Mouse (Mus musculus): ENCODE measurements around the gene Tmem50b.

DNA sequence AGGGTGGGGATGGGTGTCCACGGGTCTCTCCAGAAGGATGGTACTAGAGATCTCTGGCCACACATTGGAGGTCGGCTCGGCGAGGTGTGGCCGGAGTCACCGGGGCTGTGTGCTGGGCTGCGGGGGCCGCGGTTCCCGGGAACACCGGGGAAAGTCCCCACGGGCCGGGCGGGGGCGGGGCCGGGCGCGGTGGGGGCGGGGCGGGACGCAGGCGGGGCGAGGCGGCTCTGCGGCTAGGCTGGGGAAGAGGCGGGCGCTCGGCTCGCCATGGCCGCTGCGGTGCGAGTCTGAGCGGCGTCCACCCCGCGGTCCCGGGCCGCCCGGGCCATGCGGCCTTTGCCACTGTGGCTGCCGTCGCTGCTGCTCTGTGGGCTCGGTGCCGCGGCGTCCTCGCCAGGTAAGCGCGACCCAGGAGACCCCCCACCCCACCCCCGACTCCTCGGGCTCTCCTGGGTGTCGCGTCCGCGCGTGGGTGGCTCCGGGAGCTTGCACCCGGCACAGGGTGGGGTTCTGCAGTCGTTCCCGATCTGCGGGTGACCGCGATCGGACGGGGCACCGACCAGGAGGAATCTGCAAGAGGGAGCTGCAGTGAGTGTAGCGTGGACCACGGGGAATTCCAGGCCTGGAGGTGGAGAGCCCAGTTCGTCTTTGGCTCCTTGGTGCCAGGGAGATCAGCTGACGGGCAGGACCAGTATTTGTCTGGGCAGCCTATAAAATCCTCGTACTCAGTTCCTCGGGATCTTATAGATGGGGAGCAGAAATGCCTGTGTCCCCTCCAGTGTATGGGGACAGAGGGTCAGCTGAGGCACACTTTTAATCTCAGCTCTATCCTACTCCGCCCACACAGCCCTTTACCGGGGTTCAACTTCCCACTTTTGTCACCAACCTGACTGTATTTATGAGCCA is 50.5 kb downstream of the Tmem50b start, which contains the start of gene Ifngr2:
- TF ChIP-seq ZC3H11A (IDR thresholded peaks at IDR 0.05; ENCODE audit: borderline replicate concordance, low read depth, low read length): no peak
- TF ChIP-seq CHD2 (IDR thresholded peaks at IDR 0.05; ENCODE audit: low read depth, low read length): no peak
- TF ChIP-seq HCFC1 (IDR thresholded peaks at IDR 0.05; ENCODE audit: borderline replicate concordance, insufficient read depth, low read length): no peak
- no peak for TF ChIP-seq MAFK (IDR thresholded peaks at IDR 0.05; ENCODE audit: insufficient read depth, low read depth, low read length)
- TF ChIP-seq ZNF384 (IDR thresholded peaks at IDR 0.05; ENCODE audit: low read depth, low read length): no peak
